ENCODE assay signal across 8 mouse cellular contexts in genomic region chr9:21030055-21030600, GRCm38 (mm10). TPM values are rescaled to one million over a fixed set of nuclear protein-coding genes. Genes with fewer than 3 reads are reported as not detected.
A peak's percentile ranks its signal among the peaks of the same experiment; 100 is the strongest.
DNase-seq lines count a peak whose midpoint lies in the region; ATAC-seq and TF ChIP-seq lines count a peak whose summit lies in the region.

No protein-coding gene starts in this region.

- no peak for ATAC-seq in hindbrain, embryonic 15.5 days (ENCODE audit: low FRiP score, low read depth)
- no peak for ATAC-seq in midbrain, embryonic 14.5 days (ENCODE audit: low FRiP score, low TSS enrichment)

- H3K27me3 ChIP-seq in kidney, adult 2 months (replicated peaks; ENCODE audit: control insufficient read depth, insufficient read depth, low read length), result no peaks in the 10 kb centered on the region; the same call in 1 of the 2 replicates
- peaks cover 67% of the 10 kb centered on the region for H3K27me3 ChIP-seq in hindbrain, embryonic 15.5 days
- H3K27me3 ChIP-seq in midbrain, embryonic 14.5 days (ENCODE audit: control insufficient read depth, insufficient read depth, low read length), result peaks cover 78% of the 10 kb centered on the region

- H3K4me1 ChIP-seq in kidney, adult 2 months (ENCODE audit: control insufficient read depth, insufficient read depth, low read length), result peaks cover 4% of the 10 kb centered on the region; the same call in 1 of the 2 replicates
- H3K4me1 ChIP-seq in bone marrow, adult 2 months (ENCODE audit: control insufficient read depth, insufficient read depth, low read length), result peaks cover 2% of the 10 kb centered on the region; the same call in 1 of the 2 replicates
- peaks cover 54% of the 10 kb centered on the region for H3K4me1 ChIP-seq in hindbrain, embryonic 15.5 days (replicated peaks)
- H3K4me1 ChIP-seq in midbrain, embryonic 14.5 days (ENCODE audit: control insufficient read depth, insufficient read depth, low read length), result peaks cover 25% of the 10 kb centered on the region

- H3K27ac ChIP-seq in kidney, adult 2 months (ENCODE audit: insufficient read depth, low read depth, low read length), result no peak overlapping the region
- H3K27ac ChIP-seq in bone marrow, adult 2 months (ENCODE audit: control insufficient read depth, insufficient read depth, low read depth, low read length, poor library complexity), result peak overlapping the region; percentile 92
- H3K27ac ChIP-seq in hindbrain, embryonic 15.5 days (replicated peaks), result no peak overlapping the region
- no peak overlapping the region for H3K27ac ChIP-seq in midbrain, embryonic 14.5 days (replicated peaks; ENCODE audit: low read depth, low read length)

- H3K9ac ChIP-seq in hindbrain, embryonic 15.5 days, result no peak overlapping the region
- H3K9ac ChIP-seq in midbrain, embryonic 14.5 days (replicated peaks; ENCODE audit: low read length), result 0 out of 2 replicates have a peak overlapping the region, but pooled peaks have one; percentile 14

- H3K4me2 ChIP-seq in hindbrain, embryonic 15.5 days, result peak overlapping the region; percentile 85
- peak overlapping the region; percentile 93; the same call in 1 of the 2 replicates for H3K4me2 ChIP-seq in midbrain, embryonic 14.5 days (ENCODE audit: low read length)

- no peak overlapping the region for H3K4me3 ChIP-seq in kidney, adult 2 months (ENCODE audit: insufficient read depth, low read depth, low read length)
- H3K4me3 ChIP-seq in bone marrow, adult 2 months (replicated peaks; ENCODE audit: control insufficient read depth, low read depth, low read length), result peak overlapping the region; percentile 75
- H3K4me3 ChIP-seq in hindbrain, embryonic 15.5 days, result no peak overlapping the region
- H3K4me3 ChIP-seq in midbrain, embryonic 14.5 days (replicated peaks; ENCODE audit: low read depth, low read length), result no peak overlapping the region

- H3K9me3 ChIP-seq in hindbrain, embryonic 15.5 days, result no peaks in the 10 kb centered on the region
- no peaks in the 10 kb centered on the region for H3K9me3 ChIP-seq in midbrain, embryonic 14.5 days (ENCODE audit: control insufficient read depth, low read length)

- H3K36me3 ChIP-seq in kidney, adult 2 months (ENCODE audit: control insufficient read depth, insufficient read depth, low read length), result no peaks in the 10 kb centered on the region
- H3K36me3 ChIP-seq in hindbrain, embryonic 15.5 days, result no peaks in the 10 kb centered on the region
- H3K36me3 ChIP-seq in midbrain, embryonic 14.5 days (ENCODE audit: control insufficient read depth, insufficient read depth, low read length), result no peaks in the 10 kb centered on the region

- WGBS in kidney, adult 2 months, result 34% methylated on average over 22 of the region's 22 CpGs
- WGBS in bone marrow, adult 2 months, result 5% methylated on average over 22 of the region's 22 CpGs
- WGBS in hindbrain, embryonic 15.5 days, result 27% methylated on average over 22 of the region's 22 CpGs
- WGBS in midbrain, embryonic 14.5 days, result 25% methylated on average over 22 of the region's 22 CpGs

- no peak for TF ChIP-seq POLR2A in kidney, adult 2 months (IDR thresholded peaks at IDR 0.05; ENCODE audit: low read depth, low read length)
- no peak for TF ChIP-seq POLR2A in bone marrow, adult 2 months (IDR thresholded peaks at IDR 0.05; ENCODE audit: borderline replicate concordance, control insufficient read depth, low read depth, low read length)

- no peak for TF ChIP-seq CTCF in kidney, adult 2 months (conservative IDR thresholded peaks at IDR 0.05; ENCODE audit: insufficient read depth, insufficient read length, low read depth, low read length)
- no peak for TF ChIP-seq CTCF in bone marrow, adult 2 months (IDR thresholded peaks at IDR 0.05; ENCODE audit: control insufficient read depth, insufficient read depth, low read length)

- DNase-seq in kidney, adult 2 months, result peak; percentile 19
- DNase-seq in kidney, adult 8-10 months, result no peak
- DNase-seq in midbrain, embryonic 14.5 days, result no peak
- DNase-seq in right cerebral cortex, adult 18-20 months, result no peak
- no peak for DNase-seq in kidney, adult 18-20 months
- no peak for DNase-seq in ovary, postnatal 36 days (ENCODE audit: low spot score)

RNA-seq across cellular contexts. Expression of gene Icam4, which starts 1.0 kb away (rescaled TPM):
- 1.2 and 1.4 TPM in 2 replicates for polyA plus RNA-seq in kidney, adult 2 months (2012; rRNA removed)
- polyA plus RNA-seq in bone marrow, adult 2 months (2011; ENCODE audit: insufficient read depth, insufficient read length, low replicate concordance, missing spikeins), result 31.6 and 34.0 TPM in 2 replicates
- not detected in 2 replicates for polyA plus RNA-seq in hindbrain, embryonic 15.5 days (2015; fragmentation: Nextera tagmentation; extraction: Ambion mirVana)
- polyA plus RNA-seq in midbrain, embryonic 14.5 days (2014; fragmentation: Nextera tagmentation; extraction: Ambion mirVana), result not detected in 2 replicates

RNA-seq across cellular contexts. Expression of gene Icam5, which starts 1.7 kb away (rescaled TPM):
- 0.34 and 0.49 TPM in 2 replicates for polyA plus RNA-seq in kidney, adult 2 months (2012; rRNA removed)
- polyA plus RNA-seq in bone marrow, adult 2 months (2011; ENCODE audit: insufficient read depth, insufficient read length, low replicate concordance, missing spikeins), result 1.5 and 1.7 TPM in 2 replicates
- polyA plus RNA-seq in hindbrain, embryonic 15.5 days (2015; fragmentation: Nextera tagmentation; extraction: Ambion mirVana), result 1.7 and 2.6 TPM in 2 replicates
- 0.71 and 1.0 TPM in 2 replicates for polyA plus RNA-seq in midbrain, embryonic 14.5 days (2014; fragmentation: Nextera tagmentation; extraction: Ambion mirVana)

RNA-seq across cellular contexts. Expression of gene Icam1, which starts 14.3 kb away (rescaled TPM):
- 23.4 and 25.9 TPM in 2 replicates for polyA plus RNA-seq in kidney, adult 2 months (2012; rRNA removed)
- 4.4 and 15.3 TPM in 2 replicates for polyA plus RNA-seq in bone marrow, adult 2 months (2011; ENCODE audit: insufficient read depth, insufficient read length, low replicate concordance, missing spikeins)
- 3.4 and 3.9 TPM in 2 replicates for polyA plus RNA-seq in hindbrain, embryonic 15.5 days (2015; fragmentation: Nextera tagmentation; extraction: Ambion mirVana)
- 1.7 and 4.1 TPM in 2 replicates for polyA plus RNA-seq in midbrain, embryonic 14.5 days (2014; fragmentation: Nextera tagmentation; extraction: Ambion mirVana)

RNA-seq across cellular contexts. Expression of gene Mrpl4, which starts 27.6 kb away (rescaled TPM):
- 175 and 213 TPM in 2 replicates for polyA plus RNA-seq in kidney, adult 2 months (2012; rRNA removed)
- 13.8 and 27.4 TPM in 2 replicates for polyA plus RNA-seq in bone marrow, adult 2 months (2011; ENCODE audit: insufficient read depth, insufficient read length, low replicate concordance, missing spikeins)
- 109 and 114 TPM in 2 replicates for polyA plus RNA-seq in hindbrain, embryonic 15.5 days (2015; fragmentation: Nextera tagmentation; extraction: Ambion mirVana)
- 98.6 and 112 TPM in 2 replicates for polyA plus RNA-seq in midbrain, embryonic 14.5 days (2014; fragmentation: Nextera tagmentation; extraction: Ambion mirVana)

RNA-seq across cellular contexts. Expression of gene Zglp1, which starts 36.8 kb away (rescaled TPM):
- 0.38 TPM in 1 of 2 replicates, not detected in the other for polyA plus RNA-seq in kidney, adult 2 months (2012; rRNA removed)
- polyA plus RNA-seq in bone marrow, adult 2 months (2011; ENCODE audit: insufficient read depth, insufficient read length, low replicate concordance, missing spikeins), result not detected in 2 replicates
- polyA plus RNA-seq in hindbrain, embryonic 15.5 days (2015; fragmentation: Nextera tagmentation; extraction: Ambion mirVana), result 0.58 and 3.0 TPM in 2 replicates
- 1.5 and 1.6 TPM in 2 replicates for polyA plus RNA-seq in midbrain, embryonic 14.5 days (2014; fragmentation: Nextera tagmentation; extraction: Ambion mirVana)

Comparison
In these comparisons a context has a peak if more than half of its experiments do, and no peak if none do; other contexts are left out.
1. RNA of gene Icam4, which starts 1.0 kb away (polyA plus RNA-seq): 31.6 to 34.0 TPM in bone marrow, adult 2 months; 1.2 to 1.4 TPM in kidney, adult 2 months, not detected in midbrain, embryonic 14.5 days and not detected in hindbrain, embryonic 15.5 days; every median in the first group is over 10 times any median in the second.